Mouse (Mus musculus) layer of hippocampus, adult 11-12 months (tissue): Measurements from ENCODE around the gene Lrcol1.

Experiments
- DNase-seq: peaks from one replicate; pipeline ENCODE4 v3.0.0; 2022; ENCODE audit warnings: low spot score

The Lrcol1 gene

DNA sequence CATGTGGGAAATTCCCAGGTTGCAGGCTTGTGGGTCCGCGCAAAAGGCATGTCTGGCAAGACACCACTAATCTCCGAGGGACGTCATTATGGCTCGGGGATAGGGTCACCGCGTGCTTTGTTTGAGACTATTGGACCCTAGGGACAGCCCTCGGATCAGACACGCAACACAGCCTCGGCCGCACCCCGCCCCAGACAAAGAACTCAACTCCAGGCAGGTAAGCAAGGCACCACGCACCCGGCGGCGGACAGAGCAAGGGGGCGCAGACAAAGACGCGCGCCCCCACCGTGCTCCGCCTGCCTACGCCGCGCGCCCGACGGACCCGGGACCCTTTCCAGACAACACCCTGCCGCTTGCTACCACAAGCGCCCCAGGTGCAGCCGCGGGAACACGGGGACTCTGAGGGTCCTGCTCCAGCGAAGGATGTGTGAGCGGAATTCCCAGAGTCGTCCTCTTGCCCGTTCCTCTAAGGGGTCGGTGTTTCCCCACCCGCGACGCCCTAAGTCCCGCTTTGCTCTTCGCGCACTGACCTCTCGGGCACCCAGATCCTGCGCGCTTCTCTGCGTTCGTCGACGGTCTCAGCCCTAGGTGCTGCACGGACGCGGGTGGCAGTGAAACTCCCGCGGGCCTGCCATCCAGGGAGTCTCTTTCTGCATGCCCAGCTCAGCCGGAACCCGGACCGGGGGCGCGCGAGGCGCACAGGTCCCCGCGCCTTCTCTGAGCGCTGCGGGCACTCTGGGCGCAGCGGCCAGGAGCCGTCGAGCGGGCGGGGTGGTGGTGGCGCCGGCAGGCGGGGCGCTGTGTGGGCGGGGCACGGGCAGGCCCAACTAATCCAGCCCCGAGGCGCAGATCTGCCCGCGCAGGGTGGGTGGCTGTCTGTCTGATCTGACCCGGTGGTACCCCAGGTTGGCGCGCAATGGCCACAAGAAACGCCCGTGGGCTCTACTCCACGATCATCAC is 42.1 kb downstream of the Lrcol1 start:
- DNase-seq: peak; percentile 71

DNA sequence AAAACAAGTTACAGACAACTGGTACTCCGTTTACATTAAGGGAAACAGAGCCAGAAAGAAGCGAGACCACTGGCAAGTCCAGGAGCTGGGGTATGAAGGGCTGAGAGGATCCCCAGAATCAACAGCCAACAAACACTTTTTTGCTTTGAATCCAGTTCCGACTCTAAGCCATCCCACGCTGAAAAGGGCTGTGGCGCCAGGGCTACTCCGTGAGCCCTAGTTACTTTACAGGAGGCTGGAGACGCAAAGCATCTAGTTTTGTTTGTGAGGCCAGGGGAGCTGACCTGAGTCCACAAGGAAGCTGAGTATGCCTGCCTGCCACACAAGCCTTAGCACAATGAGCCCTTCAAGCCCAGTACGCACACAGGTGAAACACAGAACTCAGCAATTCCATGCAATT is 42.8 kb downstream of the Lrcol1 start:
- DNase-seq: no peak

DNA sequence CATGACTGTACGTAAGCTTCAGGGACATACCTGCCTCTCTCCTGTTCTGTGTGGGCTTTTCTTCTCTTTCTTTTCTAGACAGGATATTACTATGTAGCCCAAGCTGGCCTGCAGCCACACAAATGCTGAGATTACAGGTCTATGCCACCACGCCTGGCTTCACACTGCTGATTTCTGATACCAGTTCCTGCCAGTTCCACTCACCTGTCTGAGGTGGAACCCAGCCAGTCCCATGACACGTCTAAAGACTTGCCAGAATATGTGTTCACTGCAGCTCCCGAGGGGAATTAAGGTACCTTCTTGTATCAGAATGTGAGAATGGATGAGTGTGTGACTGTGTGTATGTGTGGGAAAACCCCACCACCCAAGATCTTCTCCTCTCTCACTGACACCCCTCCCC is 46.1 kb downstream of the Lrcol1 start:
- DNase-seq: no peak

DNA sequence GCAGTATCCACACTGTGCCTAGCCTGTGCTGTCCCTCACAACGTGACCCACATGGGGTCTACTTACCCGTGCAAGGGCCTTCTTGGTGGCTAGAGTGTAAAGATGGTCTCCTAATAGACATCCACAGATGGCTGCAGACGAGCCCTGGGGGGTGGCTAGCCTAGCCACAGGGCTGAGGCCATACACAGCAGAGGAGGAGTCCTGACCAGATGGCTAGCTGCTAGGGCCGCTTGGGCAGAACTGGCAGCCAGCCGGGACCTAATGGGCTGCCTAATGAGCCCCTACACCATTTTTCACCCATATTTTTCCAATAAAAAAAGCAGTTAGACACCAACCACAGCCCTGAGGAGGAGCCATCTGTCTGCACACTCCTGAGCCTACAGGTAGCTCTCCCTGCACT is 48.2 kb downstream of the Lrcol1 start:
- DNase-seq: no peak

DNA sequence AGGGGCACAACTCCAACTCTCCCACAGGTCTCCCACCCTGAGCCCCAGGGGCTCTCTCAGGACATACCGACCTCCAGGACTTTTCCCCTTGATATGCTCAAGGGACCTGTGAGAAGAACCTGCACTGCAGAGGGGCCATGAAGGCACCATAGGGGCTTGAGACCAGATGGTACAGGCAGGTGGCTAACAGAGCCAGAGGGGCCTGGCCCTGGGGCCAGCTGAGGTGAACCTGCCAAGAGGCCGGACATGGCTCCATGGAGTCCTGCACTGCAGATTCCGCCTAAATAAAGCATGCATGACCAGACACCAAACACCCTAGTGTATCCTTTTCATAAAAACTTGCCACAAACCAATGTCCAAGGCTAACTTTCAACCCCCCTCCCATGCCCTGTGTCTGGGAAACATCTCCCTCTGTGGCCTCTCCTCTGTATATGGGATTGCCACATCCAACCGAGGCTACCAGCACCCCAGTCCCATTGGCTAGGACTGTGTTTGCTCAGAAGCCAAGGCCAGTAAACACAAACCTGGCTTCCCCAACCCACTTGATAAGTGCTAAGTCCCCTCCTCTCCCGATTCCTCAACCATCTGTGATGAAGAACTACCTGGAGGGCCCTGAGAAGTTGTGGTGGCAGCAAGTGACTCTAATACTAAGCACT is 50.6 kb downstream of the Lrcol1 start:
- no peak for DNase-seq

DNA sequence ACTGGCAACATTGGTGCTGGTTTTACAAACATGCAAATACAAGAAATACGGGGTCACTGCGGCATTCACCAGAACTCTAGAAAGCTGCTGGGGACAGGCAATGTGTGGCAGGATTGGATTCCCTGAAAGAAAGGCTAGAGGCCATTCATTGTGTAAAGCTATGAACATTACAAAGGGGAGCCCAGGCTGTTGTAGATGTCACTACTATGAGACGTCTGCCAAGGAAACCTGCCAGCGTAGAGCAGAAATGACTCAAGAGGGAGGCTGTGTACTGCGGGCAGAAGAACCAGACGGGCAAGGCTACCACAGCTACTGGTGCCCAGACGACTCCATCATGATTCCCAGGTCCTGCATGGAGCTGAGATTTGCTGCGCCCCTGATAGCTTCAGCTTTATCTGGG is 56.6 kb downstream of the Lrcol1 start:
- DNase-seq: no peak

DNA sequence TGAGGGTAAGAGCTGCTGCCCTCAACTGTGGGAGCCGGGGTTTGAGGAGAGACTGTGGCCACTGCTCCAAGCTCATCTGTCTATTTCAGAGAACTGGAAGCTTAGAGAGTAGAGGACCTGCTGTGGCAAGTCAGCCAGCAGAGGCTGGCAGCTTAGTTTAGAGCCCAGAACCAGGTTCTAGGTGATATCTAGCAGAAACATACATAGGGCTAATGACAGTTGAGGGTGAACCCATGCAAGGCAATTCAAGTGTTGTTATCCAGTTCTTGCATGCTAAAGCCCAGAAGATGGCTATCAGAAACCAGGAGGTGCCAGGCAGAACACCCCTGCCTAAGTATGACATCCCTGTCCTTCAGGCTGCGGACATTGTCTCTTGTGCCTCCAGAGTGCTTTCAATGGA is 58.0 kb downstream of the Lrcol1 start:
- no peak for DNase-seq

DNA sequence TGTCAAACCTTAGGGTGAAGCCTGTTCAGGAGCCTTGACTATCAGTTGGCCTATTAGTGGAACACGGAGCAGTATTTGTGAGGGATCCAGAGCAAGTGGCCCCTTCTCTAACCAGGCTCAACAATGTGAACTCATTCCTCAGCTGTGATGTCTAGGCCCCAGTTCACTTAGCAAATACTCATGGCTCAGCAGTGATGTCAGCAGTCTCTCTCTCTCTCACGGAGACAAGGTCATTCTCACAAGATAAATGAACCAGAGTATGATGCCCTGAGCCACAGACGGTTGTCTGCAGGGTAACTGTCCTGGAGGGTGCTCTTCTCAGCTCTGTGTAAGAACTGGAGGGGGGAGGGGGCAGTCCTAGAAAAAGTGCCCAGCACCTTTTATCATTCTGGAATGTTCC is 59.4 kb downstream of the Lrcol1 start:
- DNase-seq: no peak
